Mouse (Mus musculus) limb, embryonic 14.5 days (tissue): ENCODE measurements around the gene Fbxl17. TPM values are rescaled to one million over a fixed set of nuclear protein-coding genes. Genes with fewer than 3 reads are reported as not detected.

Experiments
- ATAC-seq: fragments of 200-750 bp; cut with Nextera tagmentation; 2 replicates; pipeline ENCODE4 v1.8.0; 2017; ENCODE audit warnings: low read depth, moderate number of reproducible peaks, moderate TSS enrichment; ENCODE audit not compliant: low FRiP score
- DNase-seq: peaks from one replicate; pipeline ENCODE4 v3.0.0-alpha.2; 2015; ENCODE audit warnings: low spot score
- H3K27ac ChIP-seq: fragments of 300-500 bp; sonication (generic); replicated peaks from 2 replicates; pipeline ENCODE4 v1.5.1; 2014; ENCODE audit warnings: low read depth, mild to moderate bottlenecking, low read length, moderate library complexity, mixed read lengths
- H3K27me3 ChIP-seq: fragments of 300-500 bp; sonication (generic); 2 replicates; pipeline ENCODE4 v1.6.1; 2014; ENCODE audit warnings: low read length, mixed read lengths; ENCODE audit not compliant: control insufficient read depth, insufficient read depth
- H3K36me3 ChIP-seq: fragments of 300-500 bp; sonication (generic); 2 replicates; pipeline ENCODE4 v1.6.1; 2014; ENCODE audit warnings: mild to moderate bottlenecking, low read length, moderate library complexity, mixed read lengths; ENCODE audit not compliant: control insufficient read depth, insufficient read depth
- H3K4me1 ChIP-seq: fragments of 300-500 bp; sonication (generic); 2 replicates; pipeline ENCODE4 v1.6.1; 2014; ENCODE audit warnings: antibody characterized with exemption, low read length, mixed read lengths; ENCODE audit not compliant: control insufficient read depth, insufficient read depth
- H3K4me2 ChIP-seq: fragments of 300-500 bp; sonication (generic); replicated peaks from 2 replicates; pipeline ENCODE4 v1.6.1; 2014; ENCODE audit warnings: low read depth, mild to moderate bottlenecking, low read length, moderate library complexity; ENCODE audit not compliant: severe bottlenecking
- H3K4me3 ChIP-seq: fragments of 300-500 bp; sonication (generic); replicated peaks from 2 replicates; pipeline ENCODE4 v1.5.1; 2014; ENCODE audit warnings: low read length
- H3K9ac ChIP-seq: fragments of 300-500 bp; sonication (generic); 2 replicates; pipeline ENCODE4 v1.6.1; 2014; ENCODE audit warnings: mild to moderate bottlenecking, low read depth, low read length, moderate library complexity; ENCODE audit not compliant: severe bottlenecking
- H3K9me3 ChIP-seq: fragments of 300-500 bp; sonication (generic); 2 replicates; pipeline ENCODE4 v1.6.1; 2016; ENCODE audit warnings: low read length; ENCODE audit not compliant: control insufficient read depth
- POLR2A ChIP-seq: fragments of 200-500 bp; IDR thresholded peaks from 2 replicates; pipeline ENCODE4 v1.8.0; 2012; ENCODE audit warnings: inconsistent platforms, mild to moderate bottlenecking, moderate library complexity, borderline replicate concordance; ENCODE audit not compliant: insufficient read depth, insufficient read length; ENCODE audit errors: extremely low read depth
- WGBS: fragments of 180-500 bp; shearing (Covaris S2); extraction: QIAGEN DNeasy Blood & Tissue Kit; methylation state at CpG from one replicate; pipeline ENCODE4 v1.1.7; 2014; 5-methylcytosine and 5-hydroxymethylcytosine counted together
- polyA plus RNA-seq, 2 experiments: library from polyadenylated mRNA; depleted of rRNA in 1 of 2; stranded (reverse) in 1 of 2; unstranded in 1 of 2; fragments of >200 nt; fragmentation: Nextera tagmentation in 1 of 2; extraction: Ambion mirVana in 1 of 2; gene quantifications; 2 replicates each; pipeline versions ENCODE4 v1.2.1 to v1.2.3; 2012 to 2014

The Fbxl17 gene
- polyA plus RNA-seq, 2 experiments, result 12.6 to 12.9 TPM

GRCm38 (mm10) chr17:63312330-63312729, 187.5 kb downstream of the Fbxl17 start:
- Histone ChIP-seq H3K27ac (no peak overlapping the region), H3K4me3 (no peak overlapping the region), H3K4me1 (peaks cover 6% of the 10 kb centered on the region), H3K27me3 (no peaks in the 10 kb centered on the region), H3K36me3 (no peaks in the 10 kb centered on the region), H3K9ac (no peak overlapping the region), H3K9me3 (no peaks in the 10 kb centered on the region), H3K4me2 (no peak overlapping the region)
- TF ChIP-seq POLR2A, result no peak
- 90% methylated on average over 10 of the region's 10 CpGs for WGBS
- DNase-seq, result no peak
- no peak for ATAC-seq

GRCm38 (mm10) chr17:63311613-63312012, 188.2 kb downstream of the Fbxl17 start:
- Histone ChIP-seq H3K4me2 (no peak overlapping the region), H3K27me3 (no peaks in the 10 kb centered on the region), H3K9me3 (no peaks in the 10 kb centered on the region), H3K9ac (no peak overlapping the region), H3K4me3 (no peak overlapping the region), H3K27ac (no peak overlapping the region), H3K36me3 (no peaks in the 10 kb centered on the region), H3K4me1 (peaks cover 4% of the 10 kb centered on the region)
- TF ChIP-seq POLR2A, result no peak
- ATAC-seq, result no peak
- no peak for DNase-seq
- WGBS, result 75% methylated on average over 3 of the region's 3 CpGs

- 66% methylated on average over 3 of the region's 3 CpGs for WGBS
- Histone ChIP-seq H3K4me1 (no peaks in the 10 kb centered on the region; the same call in 1 of the 2 replicates), H3K4me3 (no peak overlapping the region), H3K27ac (no peak overlapping the region), H3K27me3 (no peaks in the 10 kb centered on the region), H3K4me2 (no peak overlapping the region), H3K9me3 (no peaks in the 10 kb centered on the region), H3K36me3 (no peaks in the 10 kb centered on the region), H3K9ac (no peak overlapping the region)
- ATAC-seq, result no peak
- no peak for DNase-seq
- no peak for TF ChIP-seq POLR2A
Measured at GRCm38 (mm10) chr17:63310021-63310420, 189.8 kb downstream of the Fbxl17 start.

- no peaks in the 10 kb centered on the region for H3K9me3 ChIP-seq
- H3K36me3 ChIP-seq, result no peaks in the 10 kb centered on the region
- H3K27me3 ChIP-seq, result no peaks in the 10 kb centered on the region
- no peak overlapping the region for H3K9ac ChIP-seq
- no peak overlapping the region for H3K4me3 ChIP-seq
- no peak for TF ChIP-seq POLR2A
- H3K4me1 ChIP-seq, result peaks cover 5% of the 10 kb centered on the region
- DNase-seq, result no peak
- 65% methylated on average over 4 of the region's 4 CpGs for WGBS
- H3K27ac ChIP-seq, result no peak overlapping the region
- no peak overlapping the region for H3K4me2 ChIP-seq
- no peak for ATAC-seq
Measured at GRCm38 (mm10) chr17:63303862-63304261, 196.0 kb downstream of the Fbxl17 start.

GRCm38 (mm10) chr17:63301822-63302393, 197.9 kb downstream of the Fbxl17 start:
- Histone ChIP-seq H3K9ac (no peak overlapping the region), H3K36me3 (no peaks in the 10 kb centered on the region), H3K4me3 (no peak overlapping the region), H3K27me3 (no peaks in the 10 kb centered on the region), H3K9me3 (no peaks in the 10 kb centered on the region), H3K4me1 (peaks cover 5% of the 10 kb centered on the region), H3K27ac (no peak overlapping the region), H3K4me2 (no peak overlapping the region)
- ATAC-seq, result no peak
- TF ChIP-seq POLR2A, result no peak
- DNase-seq, result no peak
- 69% methylated on average over 12 of the region's 12 CpGs for WGBS
